Mouse (Mus musculus): Measurements from ENCODE around the gene Cbln3.

The Cbln3 gene

GRCm38 (mm10) chr14:55879623-55880022, 4.6 kb downstream of the Cbln3 start:
- DNase-seq (ENCODE audit: low read depth) = peak; percentile 86

- DNase-seq (ENCODE audit: low read depth) = no peak
Observed at GRCm38 (mm10) chr14:55878316-55878940, 5.8 kb downstream of the Cbln3 start.

GRCm38 (mm10) chr14:55877469-55878315, 6.5 kb downstream of the Cbln3 start:
- DNase-seq (ENCODE audit: low read depth) = peak; percentile 85

- DNase-seq (ENCODE audit: low read depth) = peak; percentile 92
Observed at GRCm38 (mm10) chr14:55873714-55874683, 10.2 kb downstream of the Cbln3 start.

GRCm38 (mm10) chr14:55873242-55873713, 10.9 kb downstream of the Cbln3 start:
- no peak for DNase-seq (ENCODE audit: low read depth)

GRCm38 (mm10) chr14:55872551-55872950, 11.6 kb downstream of the Cbln3 start:
- no peak for DNase-seq (ENCODE audit: low read depth)

GRCm38 (mm10) chr14:55872039-55872438, 12.2 kb downstream of the Cbln3 start:
- DNase-seq (ENCODE audit: low read depth) = no peak

- DNase-seq (ENCODE audit: low read depth) = no peak
Observed at GRCm38 (mm10) chr14:55869538-55869937, 14.7 kb downstream of the Cbln3 start.

GRCm38 (mm10) chr14:55868230-55869026, 15.8 kb downstream of the Cbln3 start:
- no peak for DNase-seq (ENCODE audit: low read depth)

- peak; percentile 35 for DNase-seq (ENCODE audit: low read depth)
Observed at GRCm38 (mm10) chr14:55866962-55867361, 17.2 kb downstream of the Cbln3 start.

GRCm38 (mm10) chr14:55863773-55864172, 20.4 kb downstream of the Cbln3 start:
- peak; percentile 75 for DNase-seq (ENCODE audit: low read depth)

- DNase-seq (ENCODE audit: low read depth) = no peak
Observed at GRCm38 (mm10) chr14:55862970-55863369, 21.2 kb downstream of the Cbln3 start.

- DNase-seq (ENCODE audit: low read depth) = no peak
Observed at GRCm38 (mm10) chr14:55862186-55862585, 22.0 kb downstream of the Cbln3 start.

- no peak for DNase-seq (ENCODE audit: low read depth)
Observed at GRCm38 (mm10) chr14:55857588-55857987, 26.6 kb downstream of the Cbln3 start.

GRCm38 (mm10) chr14:55855101-55855561, 29.1 kb downstream of the Cbln3 start:
- DNase-seq (ENCODE audit: low read depth) = no peak

- DNase-seq (ENCODE audit: low read depth) = peak; percentile 62
Observed at GRCm38 (mm10) chr14:55854406-55855100, 29.6 kb downstream of the Cbln3 start.

- DNase-seq (ENCODE audit: low read depth) = peak; percentile 80
Observed at GRCm38 (mm10) chr14:55853621-55854285, 30.4 kb downstream of the Cbln3 start, which contains the start of gene Nynrin. Gene Nynrin, plus strand, starts transcription at chr14:55854010.

- no peak for DNase-seq (ENCODE audit: low read depth)
Observed at GRCm38 (mm10) chr14:55852646-55853551, 31.3 kb downstream of the Cbln3 start.

GRCm38 (mm10) chr14:55850885-55851284, 33.3 kb downstream of the Cbln3 start:
- DNase-seq (ENCODE audit: low read depth) = no peak

Measured in 416B (cell line).